Mouse (Mus musculus) gastrocnemius, postnatal 14 days (tissue): ENCODE measurements at regions not wholly inside any gene's neighbourhood (a gene's known extent, or its start where the extent isn't known, plus 50 kb on each side); places are given as distances from the start of the nearest gene placed in this dataset.
"Not testable (repeated sequence)": the region's sequence is repeated elsewhere in the genome, so short reads cannot be mapped to it uniquely, and the experiment has no call there.

ENCODE experiments used
- DNase-seq: peaks from one replicate; pipeline ENCODE4 v3.0.0; 2021; ENCODE audit warnings: mixed read lengths
- intact Hi-C: fragments of 180-260 bp; cut with DNase I; formaldehyde crosslinking; loops from one replicate; pipeline ENCODE4 v1.15.1; 2025; ENCODE audit warnings: low total_unique reads

- intact Hi-C loops, result loop anchor here (10.0 kb wide), 2 partner anchors 306 to 466 kb away; partner anchors contain the start of gene Gimap8
- DNase-seq, result no peak
Observed at GRCm38 (mm10) chr6:48178360-48179120, 92.1 kb upstream of the Zfp746 start.

- peak; percentile 29 for DNase-seq
- intact Hi-C loops, result loop anchor here (10.0 kb wide), 2 partner anchors 307 to 467 kb away; partner anchors contain the start of gene Gimap8
Observed at GRCm38 (mm10) chr6:48177936-48178335, 91.5 kb upstream of the Zfp746 start.

GRCm38 (mm10) chr6:48175234-48175633 is 88.8 kb upstream of the Zfp746 start:
- intact Hi-C loops, result loop anchor here (10.0 kb wide), 2 partner anchors 310 to 470 kb away; partner anchors contain the start of gene Gimap8
- no peak for DNase-seq

GRCm38 (mm10) chr6:48172769-48173168 is 86.4 kb upstream of the Zfp746 start:
- DNase-seq, result not testable (repeated sequence)
- intact Hi-C loops, result loop anchor here (10.0 kb wide), 2 partner anchors 312 to 472 kb away; partner anchors contain the start of gene Gimap8

- intact Hi-C loops, result no loop called here
- DNase-seq, result no peak
Observed at GRCm38 (mm10) chr6:48136851-48137250, 50.5 kb upstream of the Zfp746 start.
